Mouse (Mus musculus): ENCODE results near the gene Adgrb3.
"Not testable (repeated sequence)": the region's sequence is repeated elsewhere in the genome, so short reads cannot be mapped to it uniquely, and the experiment has no call there.

The Adgrb3 gene

DNA sequence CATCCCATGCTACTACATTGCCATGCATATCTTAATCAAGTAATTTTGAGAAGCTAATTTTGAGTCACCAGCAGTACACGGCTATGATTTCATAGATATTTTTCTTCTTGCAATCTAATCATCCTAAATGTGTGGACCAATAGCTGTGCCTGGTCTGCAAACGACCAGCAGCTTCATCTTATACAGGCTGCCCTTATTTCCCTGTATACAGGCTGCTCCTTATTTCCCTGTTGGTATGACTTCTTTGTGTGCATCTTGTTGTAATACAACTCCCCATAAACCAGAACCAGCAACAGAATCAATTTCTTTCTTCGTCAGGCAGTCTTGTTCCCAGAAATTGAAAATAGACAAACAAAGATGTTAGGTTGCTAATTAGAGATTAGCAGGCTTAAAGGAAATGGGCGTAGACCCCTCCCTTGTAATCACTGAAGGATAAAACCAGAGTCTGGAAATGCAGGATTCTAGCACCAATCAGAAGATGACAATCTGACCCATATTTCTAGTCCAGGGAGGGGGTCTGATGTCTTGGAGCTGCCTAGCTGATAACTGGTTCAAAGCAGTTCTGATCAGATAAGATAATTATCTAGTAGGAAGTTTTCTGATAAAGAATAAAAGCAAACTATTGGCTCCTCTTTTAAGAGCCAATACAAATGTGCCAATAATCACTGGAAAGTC, 697.2 kb downstream of the Adgrb3 start:
- DNase-seq (ENCODE audit: low spot score in 2 of 2), result no peak

DNA sequence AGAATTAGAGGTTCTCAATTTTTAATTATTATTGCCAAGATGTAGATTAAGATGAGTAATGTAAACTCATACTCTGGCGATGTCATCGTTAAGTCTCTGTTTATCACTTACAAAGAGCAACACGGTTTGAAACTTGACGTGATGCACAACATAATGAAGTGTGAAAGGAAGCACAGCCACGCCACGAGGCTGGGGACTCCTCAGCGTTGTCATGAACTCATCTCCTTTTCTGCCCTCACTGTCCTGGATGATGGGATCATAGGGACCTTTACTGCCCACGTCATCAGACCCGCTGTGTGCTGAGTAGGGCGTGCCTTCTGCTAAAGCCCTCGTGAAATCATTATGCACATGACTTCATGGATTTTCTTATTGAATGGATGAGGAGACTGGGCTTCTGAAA, 714.0 kb downstream of the Adgrb3 start:
- DNase-seq (ENCODE audit: low spot score in 2 of 2), result no peak

DNA sequence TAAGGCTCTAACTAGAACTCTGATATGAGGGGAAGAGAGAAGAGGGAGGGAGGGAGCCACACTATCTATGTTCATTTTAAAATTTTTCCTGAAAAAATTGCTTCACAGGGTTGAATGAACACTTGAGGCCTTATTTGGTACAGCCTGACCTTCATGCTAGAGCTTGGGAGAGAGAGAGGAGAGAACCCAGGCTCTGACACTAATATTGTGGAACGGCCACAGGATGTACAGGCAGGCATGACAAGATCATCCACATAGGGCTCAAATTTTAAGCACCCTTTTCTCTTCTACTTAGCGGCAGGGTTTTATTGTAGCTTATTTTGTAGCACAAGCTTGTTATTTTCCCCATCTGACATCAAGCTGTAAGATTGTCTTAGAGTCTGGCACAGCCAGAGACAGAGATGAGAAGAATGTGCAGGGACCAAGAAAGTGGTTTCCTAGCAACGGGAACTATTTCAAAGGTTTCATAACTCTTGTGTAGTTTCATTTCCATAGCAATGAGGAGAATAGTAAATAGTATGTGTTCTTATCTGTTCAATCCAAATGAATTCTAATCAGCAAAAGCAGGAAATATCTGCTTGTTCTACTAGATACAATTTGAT, 721.9 kb downstream of the Adgrb3 start:
- DNase-seq (ENCODE audit: low spot score in 2 of 2), result no peak

DNA sequence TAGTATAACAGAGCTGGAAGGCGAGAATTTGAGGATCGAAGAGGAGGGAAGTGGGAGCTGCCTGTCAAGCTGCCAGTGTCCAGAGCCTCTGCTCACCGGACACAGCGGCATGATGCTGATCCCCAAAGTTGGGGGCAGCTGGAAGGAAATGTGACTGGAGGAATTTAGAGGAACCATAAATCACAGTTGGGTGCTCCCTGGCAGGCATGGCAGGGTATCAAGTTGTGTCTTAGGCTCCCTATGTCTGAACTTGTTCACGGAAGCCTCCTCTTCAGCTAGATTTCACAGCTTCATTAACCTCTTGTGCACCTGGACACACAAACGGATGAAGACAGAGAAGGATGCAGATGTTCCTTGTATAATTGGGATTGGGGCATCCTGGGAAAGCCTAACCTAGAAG, 722.8 kb downstream of the Adgrb3 start:
- no peak for DNase-seq (ENCODE audit: low spot score in 2 of 2)

DNA sequence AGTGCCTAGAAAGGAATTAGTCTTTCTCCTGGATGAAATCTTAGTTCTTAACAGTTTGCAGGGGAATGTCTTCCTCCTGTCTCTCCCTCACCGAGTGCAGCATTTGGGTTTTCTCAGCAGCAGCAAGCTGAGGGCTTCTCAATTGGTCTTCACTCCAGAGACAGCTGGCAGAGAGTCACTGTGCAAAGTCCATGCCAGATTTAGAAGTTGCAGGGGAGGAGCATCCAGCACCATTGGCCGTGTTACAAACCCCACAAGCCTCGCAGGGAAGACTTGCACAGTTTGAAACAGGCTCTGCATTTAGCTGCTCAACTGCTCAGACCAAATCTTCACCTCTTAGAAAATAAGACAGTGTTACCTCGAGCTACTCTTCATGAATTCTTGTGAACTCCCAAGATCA, 724.1 kb downstream of the Adgrb3 start:
- peak; percentile 85 to 93 for DNase-seq (ENCODE audit: low spot score in 2 of 2)

DNA sequence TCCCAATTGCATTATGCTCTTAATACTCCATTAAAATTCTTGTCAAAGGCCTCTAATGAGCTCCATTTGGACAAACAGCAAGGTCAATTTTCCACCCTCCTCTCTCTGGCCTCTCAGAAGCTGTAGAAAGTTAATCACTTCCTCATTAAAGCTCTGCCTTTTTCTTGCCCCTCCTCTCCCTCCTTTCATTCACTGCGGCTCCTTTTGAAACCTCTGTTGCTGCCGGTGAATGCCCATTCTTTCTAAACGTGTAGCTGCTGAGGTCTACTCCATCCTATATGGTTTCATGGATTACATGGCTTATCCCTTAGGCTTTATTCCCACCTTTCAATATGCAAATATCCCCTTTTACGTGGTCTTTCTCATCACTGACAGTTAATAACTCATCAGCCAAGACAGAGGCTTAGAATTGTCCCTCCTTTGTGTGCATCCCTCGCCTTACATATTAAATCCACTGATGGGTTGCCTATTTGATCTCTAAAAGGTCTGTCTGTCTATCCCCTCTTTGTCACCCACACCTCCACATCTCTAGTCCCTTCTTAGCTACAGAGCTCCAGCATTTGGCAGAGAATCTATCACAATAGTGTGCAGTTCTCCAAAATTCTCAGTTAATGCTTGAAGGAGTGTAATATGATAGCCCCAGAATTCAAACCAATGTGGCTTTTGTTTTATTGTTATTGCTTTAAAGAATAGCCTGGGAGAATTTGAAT, 741.3 kb downstream of the Adgrb3 start:
- DNase-seq (ENCODE audit: low spot score in 2 of 2), result no peak

DNA sequence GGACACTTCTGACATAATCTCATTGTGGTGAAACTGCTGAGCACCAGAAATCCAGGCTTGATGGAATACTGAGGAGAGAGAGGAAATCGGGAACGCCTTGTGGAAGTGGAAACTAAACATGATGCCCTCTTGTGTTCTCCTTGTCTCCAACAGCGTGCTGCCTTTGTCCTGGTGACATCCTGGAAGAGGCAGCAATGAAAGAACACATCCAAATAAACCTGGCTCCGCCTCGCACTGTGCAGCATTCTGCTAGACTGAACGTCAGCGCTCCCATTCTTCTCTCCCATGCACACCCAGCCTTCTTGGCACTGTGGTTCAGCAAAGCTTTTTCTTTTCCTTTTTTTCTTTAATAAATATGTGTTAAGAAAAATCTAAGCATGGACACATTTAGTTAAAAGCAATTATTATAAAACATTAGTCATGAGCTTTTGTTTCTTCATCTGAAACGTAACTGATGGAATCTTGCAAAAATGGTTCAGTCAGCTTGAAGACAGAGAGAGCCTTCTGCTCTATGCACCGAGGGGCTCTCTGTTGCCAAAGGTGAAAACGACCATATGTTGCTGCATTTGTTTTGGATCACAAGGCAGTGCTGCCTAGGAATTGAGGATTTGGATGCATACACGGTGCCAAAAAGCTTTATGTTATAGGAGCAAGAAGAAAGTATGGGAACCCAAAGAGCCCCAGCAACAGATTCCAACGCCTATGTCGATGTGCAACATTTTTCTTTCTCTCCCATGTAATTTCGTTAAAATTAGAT, 743.7 kb downstream of the Adgrb3 start:
- peak in 1 of 2 experiments; percentile 57 for DNase-seq (ENCODE audit: low spot score in 2 of 2)

DNA sequence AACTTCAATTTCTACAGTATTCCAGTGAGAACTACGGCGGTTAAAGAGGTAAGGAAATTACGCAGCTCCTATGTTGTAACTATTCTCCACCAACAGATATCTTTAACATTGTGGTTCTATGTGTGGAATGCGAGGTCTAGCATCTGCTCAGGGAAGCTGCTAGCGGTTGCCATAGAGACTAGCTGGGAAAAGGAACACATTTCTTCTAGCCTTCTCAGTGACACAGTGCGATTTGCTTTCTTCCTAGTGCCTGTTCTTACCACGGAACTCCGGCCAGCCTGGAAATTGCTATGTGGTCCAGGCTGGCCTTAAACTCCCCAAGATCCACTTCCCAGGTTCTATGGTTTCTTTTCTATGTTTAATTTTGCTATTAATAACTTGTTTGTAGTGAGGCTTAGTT, 747.1 kb downstream of the Adgrb3 start:
- DNase-seq (ENCODE audit: low spot score in 2 of 2), result peak; percentile 52 to 77

DNA sequence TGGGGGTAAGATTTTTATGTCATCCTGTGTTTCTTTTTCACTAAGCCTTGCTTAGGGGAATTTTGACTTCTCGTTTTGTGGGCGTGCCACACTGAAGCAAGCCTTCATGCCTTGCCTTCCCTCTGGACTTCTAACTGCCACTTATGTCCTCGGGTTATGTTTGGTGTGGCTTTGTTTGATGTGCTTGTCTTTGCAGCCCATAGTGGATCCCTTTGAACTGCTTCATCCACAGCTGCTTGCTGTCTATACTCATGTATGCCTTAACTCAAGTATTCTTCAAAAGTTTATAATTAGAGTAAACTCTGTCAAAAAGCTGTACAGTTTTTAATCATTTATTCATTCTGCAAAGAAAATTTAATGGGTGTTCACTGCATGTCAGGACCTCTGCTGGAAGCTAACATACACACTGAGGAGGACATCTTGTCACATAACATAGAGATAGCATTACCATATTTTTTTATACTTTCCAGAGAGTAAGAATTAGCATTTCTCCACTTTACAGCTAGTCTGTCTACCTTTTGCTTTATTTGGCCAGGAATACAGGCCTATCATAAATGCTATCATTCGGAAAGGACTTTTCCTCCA, 748.1 kb downstream of the Adgrb3 start:
- no peak for DNase-seq (ENCODE audit: low spot score in 2 of 2)

DNA sequence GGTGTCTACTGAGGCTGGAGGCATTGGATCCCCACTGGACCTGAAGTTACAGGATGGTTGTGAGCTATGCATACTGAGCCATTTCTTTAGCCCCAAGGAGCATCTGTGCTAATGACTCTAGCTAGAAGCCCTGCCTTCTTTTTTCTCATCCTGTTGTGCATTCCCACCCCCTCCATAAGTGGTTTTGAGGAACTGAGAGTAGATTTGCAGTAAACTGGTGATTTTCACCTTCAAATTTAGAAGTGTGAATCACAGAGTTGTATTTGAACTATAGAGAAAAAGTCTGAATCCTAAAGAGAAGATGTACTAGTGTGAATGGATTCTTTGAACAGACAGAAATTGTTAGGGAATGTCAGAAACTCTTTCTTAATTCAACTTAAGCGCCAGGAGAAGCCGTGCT, 750.1 kb downstream of the Adgrb3 start:
- no peak for DNase-seq (ENCODE audit: low spot score in 2 of 2)

DNA sequence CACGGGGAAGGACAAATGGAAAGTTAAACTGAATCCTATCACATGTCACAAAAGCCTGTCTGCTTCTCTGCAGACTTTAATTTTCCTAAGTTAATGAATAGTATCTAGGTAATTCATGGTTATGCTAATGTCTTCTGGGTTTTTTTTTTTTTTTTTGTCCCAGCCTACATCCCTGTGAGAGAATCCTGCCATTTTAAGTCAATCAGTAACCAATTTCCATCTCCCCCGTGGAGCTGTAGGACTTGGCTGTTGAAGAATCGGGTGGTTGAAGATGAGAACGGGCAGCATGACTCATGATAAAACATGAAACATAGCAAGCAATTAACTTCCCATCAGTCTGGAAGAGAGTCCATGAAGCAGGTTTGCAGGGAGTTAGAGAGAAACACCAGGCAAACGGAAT, 753.6 kb downstream of the Adgrb3 start:
- DNase-seq (ENCODE audit: low spot score in 2 of 2), result no peak

DNA sequence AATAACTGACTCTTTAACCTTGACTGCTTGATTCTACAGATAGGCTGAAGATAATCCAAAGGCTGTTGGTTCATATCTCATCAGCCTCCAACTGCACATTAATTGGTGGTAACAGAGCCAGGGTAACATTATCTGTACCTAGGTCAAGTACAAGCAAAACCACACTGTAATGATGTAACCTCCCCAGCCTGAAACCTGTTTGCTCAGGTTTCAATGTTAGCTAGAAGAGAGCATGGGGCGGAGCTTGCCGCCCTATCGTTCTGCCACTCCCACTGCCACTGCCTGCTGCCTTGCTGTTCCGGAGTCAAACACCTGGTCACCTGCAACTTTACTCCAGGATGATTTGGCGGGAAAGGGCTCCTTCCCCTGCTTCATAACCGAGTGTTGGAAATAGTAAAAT, 765.5 kb downstream of the Adgrb3 start:
- DNase-seq (ENCODE audit: low spot score in 2 of 2), result no peak

DNA sequence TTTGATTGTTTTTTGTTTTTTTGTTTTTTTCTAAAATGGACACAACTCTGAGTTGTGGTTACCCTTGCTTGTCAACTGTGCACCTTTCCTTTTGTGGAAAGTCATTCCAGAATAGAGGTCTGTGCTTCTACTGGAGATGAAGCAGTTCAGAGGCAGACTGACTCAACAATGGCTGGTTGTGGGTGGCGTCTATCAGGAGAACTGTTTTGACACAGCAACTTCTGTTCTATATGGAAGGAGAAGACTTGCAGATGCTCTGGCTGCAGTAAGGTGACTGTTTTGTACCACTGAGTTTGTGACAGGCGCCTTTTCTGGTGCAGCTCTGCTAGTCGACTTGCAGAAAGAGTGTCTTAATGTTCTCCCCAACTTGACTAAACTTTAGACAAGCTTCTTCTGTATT, 768.6 kb downstream of the Adgrb3 start:
- peak; percentile 46 to 49 for DNase-seq (ENCODE audit: low spot score in 2 of 2)

DNA sequence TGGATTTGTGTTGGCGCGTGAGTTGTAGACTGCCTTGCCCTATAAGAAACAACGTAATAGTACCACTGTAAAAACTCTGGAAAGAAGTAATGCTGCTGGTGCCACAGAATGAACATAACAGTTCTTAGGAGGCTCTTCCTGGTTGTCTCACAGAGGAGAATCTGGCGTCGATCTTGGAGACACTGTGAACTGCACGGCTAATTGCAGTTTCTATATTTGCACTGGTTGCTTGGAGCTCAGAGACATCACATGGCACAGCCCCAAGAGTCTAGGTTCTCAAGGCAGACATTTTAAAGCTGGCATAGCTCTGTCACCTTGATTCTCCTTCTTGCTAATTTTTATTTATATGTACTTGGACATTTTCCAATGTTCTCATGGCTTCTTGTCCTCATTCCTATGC, 769.3 kb downstream of the Adgrb3 start:
- peak; percentile 33 to 45 for DNase-seq (ENCODE audit: low spot score in 2 of 2)

DNA sequence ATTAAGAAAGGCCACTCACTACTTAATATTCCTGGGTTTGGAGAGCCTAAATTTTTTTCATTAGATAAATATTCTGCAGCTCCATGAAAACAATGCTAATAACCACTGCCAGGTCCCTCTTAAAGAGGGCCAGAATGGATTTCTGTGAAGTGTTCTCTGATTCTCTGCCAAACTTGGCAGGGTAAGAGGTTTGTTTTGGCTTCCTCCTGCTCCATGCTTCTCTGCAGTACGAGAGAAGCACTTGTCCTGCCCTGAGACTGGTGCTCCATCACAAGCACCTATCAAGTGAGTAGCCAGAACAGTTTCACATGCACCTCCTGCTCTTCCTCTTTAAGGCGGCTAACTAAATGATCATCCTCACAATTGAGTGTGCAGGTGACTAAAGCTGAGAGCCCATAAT, 771.9 kb downstream of the Adgrb3 start:
- DNase-seq (ENCODE audit: low spot score in 2 of 2), result no peak

DNA sequence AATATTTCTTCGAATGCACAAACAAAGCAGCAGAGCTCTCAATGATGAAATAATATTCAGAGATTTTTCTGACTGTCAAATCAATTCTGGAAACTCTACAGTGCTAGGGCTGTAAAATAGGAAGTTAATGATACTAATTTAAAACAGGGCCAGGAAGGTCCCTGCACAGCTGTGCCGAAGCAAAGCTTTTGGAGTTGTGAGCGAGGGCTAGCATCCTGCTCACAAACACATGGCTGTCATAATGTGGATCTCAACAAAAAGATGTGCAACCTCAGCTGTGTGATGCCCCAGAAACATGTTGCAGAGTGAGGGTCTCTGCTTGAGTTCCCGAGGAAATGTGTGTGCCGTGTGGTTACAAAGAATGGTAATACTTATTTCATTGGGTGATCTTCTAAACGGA, 772.3 kb downstream of the Adgrb3 start:
- no peak for DNase-seq (ENCODE audit: low spot score in 2 of 2)

DNA sequence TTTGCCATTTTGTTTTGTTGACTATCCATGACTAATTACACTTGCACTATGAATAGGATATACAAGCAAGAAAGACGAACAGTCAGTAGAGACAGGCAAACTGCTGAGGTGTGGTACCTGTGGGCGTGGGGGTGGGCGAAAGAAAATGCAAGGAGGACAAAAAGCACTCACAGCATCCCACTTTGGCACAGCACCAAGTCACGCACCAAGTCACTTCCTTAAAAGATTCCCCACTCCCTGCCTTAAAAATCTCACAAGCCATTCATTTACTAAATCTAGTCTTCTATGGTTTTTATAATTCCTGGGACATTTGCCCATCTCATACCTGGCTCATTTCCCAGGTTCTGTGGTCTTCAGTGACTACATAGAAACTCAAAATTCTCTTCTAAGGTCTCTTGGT, 787.4 kb downstream of the Adgrb3 start:
- peak; percentile 51 to 54 for DNase-seq (ENCODE audit: low spot score in 2 of 2)

DNA sequence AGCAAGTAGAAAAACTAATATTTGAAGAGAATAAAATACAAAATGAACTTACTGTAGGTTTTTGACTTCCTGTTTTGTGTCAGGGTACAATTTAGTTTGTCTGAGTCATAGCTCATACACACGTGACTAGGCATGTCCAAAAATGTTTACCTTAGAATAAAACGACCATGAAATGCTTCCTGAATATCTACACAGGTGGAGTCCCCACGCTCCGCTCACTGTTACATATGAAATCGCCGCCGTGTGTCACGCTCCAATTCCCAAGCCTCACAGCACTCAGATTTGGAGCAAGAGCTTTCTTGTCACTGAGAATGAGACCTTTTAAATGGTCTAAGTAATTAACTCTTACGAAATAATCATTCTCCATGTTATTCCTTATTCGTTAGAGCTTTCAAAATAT, 795.3 kb downstream of the Adgrb3 start:
- no peak for DNase-seq (ENCODE audit: low spot score in 2 of 2)

DNA sequence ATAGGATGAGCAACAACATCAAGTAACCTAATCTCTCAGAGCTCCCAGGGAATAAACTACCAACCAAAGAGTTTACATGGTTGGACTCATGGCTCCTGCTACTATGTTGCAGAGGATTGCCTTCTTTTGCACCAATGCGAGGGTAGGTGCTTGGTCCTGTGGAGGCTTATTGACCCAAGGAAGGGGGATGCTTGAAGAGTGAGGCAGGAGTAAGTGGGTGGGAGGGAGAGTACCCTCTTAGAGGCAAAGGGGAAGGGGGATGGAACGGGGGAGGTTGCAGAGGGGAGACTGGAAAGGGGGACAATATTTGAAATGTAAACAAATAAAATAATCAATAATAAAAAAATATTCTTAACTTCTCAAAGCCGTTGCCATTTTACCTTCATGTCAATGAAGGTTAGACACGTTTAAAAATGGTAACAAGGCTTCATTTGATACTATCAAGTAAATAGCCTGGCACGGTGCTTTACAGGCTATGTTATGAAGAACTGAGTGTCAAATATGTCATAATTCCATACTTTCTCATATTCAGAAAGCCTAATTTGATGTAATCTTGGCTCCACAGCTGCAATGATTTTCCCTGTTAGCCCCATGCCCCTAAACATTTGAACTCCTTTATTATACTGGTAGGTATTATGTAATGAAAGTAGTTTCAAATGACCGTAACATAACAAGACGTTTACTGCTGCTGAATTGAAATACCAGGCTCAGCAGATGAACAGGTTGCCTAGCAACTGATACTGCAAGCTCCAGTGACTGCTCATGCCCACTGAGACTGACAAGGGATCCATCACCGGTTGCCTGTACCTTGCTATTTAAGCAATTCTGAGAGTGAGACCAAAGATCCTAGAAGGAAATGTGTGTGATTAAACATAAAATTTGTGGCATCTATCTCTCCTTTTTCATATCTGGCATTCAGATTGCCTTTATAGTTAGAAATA, 796.1 kb downstream of the Adgrb3 start:
- peak in 1 of 2 experiments; percentile 38 for DNase-seq (ENCODE audit: low spot score in 2 of 2)

DNA sequence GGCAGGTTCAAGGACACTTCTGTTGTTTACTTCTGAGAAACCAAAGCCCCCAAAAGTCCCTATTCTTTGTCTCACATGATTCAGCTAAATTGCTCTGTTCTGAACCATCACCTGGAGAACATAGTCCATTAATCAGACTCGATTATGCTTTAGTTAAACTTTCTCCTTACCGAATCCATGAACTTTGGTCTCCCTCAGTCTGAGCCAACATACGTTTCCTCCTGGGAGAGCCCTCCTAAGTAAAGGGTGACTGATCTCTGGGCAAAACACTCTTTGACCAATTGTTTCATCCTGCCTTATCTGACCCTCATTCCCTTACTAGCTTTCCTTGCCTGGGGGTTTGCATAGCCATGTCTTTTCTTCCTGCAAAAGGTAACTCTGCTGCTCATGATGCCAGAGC, 806.4 kb downstream of the Adgrb3 start:
- no peak for DNase-seq (ENCODE audit: low spot score in 2 of 2)

DNA sequence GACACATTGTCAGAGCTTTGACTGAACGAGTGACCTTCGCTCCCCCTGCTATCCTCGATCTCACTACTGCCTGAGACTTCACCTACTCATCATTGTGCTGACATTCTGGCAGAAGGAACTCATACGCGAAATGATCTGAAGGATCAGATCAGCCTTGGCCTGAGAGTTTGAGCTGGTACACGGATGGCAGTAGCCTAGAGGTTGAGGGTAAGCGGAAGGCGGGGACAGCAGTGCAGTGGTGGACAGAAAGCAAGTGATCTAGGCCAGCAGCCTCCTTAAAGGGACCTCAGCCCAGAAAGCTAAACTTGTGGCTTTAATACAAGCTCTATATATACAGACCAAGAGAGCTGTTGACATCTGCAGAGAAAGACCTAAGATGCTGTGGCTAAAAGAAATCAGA, 811.7 kb downstream of the Adgrb3 start:
- DNase-seq (ENCODE audit: low spot score in 2 of 2), result not testable (repeated sequence)

Measured in frontal cortex, postnatal 36 days (tissue).